Mouse (Mus musculus) ES-CJ7 (cell line): ENCODE measurements around the gene Rft1.

ENCODE experiments used
- DNase-seq: peaks from one replicate; pipeline ENCODE4 v3.0.0; 2011; ENCODE audit warnings: low read depth, low spot score

Rft1 gene

DNA sequence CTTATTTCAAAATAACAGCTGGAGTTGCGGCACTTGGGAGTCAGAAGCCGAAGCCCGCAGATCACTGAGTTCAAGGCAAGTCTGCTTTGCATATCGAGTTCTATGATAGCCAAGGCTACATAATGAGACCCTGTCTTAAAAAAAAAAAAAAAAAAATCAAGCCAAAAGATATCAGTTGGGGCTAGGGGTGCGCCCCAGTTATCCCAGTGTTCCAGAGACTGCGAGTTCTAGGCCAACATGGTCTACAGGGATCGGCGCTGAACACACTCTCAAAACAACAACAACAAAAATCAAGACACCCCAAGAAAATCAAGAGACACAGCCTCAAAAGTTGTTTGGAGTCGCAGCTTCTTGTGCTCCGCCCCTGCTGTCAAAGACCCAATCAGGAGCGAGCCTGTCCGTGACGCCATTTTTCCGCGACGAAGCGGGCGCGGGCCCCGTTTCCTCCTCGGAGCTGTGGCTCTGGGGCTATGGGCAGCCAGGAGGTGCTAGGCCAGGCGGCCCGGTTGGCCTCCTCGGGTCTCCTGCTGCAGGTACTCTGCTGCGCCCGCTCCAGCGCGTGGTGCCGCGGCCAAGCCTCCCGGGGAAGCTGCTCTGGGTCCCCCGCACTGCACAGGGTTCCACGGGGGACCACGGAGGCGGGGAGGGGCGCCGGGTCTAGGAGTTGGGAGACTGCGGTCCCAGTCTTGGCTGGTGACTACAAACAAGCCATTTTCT, at the start of gene Rft1:
Gene Rft1 (plus strand): TSS at position 418 of the 717 bp plus-strand sequence.
- peak; percentile 96 for DNase-seq

DNA sequence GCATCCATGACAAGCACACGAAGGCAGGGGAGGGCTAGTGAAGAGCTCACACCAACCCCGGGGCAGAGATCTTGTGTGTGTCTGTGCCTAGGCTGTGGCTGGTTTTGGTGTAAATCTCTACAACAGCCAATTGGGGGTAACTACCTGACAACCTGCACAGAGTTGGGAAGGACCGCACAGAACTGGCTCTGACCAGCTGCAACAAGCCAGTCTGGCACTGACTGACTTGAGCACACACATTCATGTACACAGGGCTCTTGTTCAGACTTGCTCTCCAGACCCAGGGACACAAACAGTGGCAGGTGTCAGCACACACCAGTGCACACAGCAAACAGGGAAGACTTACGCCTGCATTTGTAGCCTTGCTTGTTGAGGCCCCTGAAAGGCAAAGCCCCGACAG, 47.3 kb upstream of the Rft1 start:
- peak; percentile 79 for DNase-seq

DNA sequence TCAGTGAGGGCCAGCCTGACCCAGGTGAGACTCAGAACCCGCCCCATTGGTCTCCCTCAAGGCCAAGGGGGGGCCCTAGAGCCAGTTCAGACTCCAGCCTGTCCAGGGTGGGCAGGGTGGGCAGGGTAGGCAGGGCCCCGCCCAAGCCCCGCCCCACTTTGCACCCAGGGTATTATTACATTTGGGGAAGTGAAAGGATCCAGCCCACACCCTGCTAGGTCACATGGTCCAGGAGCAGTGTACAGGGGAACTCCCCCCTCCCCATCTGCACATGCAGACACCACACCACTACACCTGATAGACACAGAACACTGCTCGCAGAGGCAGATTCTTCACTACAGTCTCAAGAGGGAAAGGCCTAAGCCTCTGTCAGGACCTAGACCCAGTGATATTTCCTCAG, 46.5 kb upstream of the Rft1 start:
- DNase-seq: no peak

DNA sequence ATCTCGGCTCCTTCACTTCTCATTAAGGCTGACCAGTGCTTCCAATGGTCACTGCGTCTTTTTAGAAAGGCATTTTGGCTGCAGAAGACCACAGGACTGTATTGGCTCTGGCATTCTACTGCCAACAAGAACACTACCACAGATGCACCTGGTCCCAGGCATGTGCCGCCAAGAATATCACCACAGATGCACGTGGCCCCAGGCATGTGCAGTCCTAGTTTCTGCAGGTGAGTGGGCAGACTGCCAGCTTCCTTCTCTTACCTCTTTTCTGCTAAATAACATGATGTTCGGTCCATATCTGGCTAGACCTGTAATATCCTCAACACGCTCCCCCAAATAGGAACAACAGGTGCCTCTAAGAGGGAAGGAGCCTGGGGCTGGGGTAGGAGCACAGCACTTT, 46.0 kb upstream of the Rft1 start:
- no peak for DNase-seq

DNA sequence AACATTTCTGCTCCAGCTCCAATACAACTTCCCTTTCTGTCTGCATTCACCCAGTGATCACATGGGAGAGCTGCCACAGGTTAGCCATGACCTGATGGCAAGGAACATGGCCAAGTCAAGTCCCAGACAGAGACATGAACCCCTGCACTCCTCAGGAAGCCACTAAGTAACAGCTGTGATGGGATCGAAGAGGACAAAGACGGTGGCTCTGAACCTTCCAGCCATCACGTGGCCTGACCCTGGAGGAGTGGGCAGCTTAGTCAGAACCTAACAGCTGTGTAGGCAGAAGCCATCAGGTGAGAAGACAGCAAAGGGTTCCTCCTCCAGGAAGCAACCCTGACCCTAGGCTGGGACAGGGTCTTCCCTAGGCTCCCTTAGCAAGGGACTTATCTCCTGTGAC, 44.7 kb upstream of the Rft1 start:
- DNase-seq: no peak

DNA sequence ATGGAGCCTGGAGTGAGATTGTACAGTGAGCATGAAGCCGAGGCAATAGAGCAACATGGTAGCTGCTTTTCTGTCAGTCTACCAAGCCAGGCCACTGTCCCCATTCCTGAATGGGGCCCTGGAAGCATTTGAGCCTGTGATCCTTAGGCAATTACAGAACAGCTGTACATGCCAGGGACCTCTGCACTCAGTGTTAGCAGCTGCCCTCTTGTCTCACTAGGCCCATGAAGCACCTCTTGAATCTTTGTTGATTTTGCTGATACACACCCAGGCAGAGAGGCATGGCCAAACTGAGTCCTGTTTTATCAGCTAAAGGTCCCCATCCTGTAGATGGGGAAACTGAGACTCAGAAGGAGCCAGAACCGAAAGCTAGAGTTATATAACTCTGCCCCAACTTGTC, 43.9 kb upstream of the Rft1 start:
- DNase-seq: no peak

DNA sequence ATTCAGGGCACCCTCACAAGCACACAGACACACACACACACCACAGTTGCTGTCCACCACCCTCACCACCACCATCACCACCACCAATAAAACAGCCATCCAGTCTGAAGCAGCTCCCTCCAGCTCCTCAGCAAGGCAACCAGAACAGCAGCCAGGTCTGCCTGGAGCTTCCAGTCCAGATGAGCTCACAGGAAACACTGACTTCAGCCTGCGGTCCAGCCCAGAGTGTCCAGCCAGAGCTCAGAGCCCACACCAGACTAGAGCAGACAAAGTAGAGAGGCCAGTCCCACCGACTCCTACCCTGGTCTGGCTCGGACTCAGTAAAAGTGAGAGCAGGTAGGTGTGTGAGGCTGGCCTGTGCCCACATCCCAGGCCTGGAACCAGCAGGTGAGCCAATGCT, 43.2 kb upstream of the Rft1 start:
- no peak for DNase-seq

DNA sequence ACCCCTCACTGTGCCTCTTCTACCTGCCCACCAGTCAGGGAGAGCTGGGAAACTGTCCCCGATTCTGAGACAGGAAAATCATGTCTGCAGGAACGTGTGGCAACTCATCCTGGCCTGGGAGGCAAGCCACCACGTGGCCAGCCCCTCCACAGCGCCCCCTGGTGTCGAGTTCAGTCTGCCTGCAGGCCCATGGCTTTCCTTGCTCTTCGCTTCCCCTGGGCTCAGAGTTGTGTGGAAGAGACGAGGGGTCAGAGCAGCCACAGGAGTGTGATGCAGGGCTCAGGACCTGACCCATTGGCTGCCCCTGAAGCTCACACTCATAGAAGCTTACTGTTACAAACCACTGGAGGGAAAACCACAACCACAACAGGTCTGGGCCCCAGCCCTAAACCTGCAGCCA, 41.6 kb upstream of the Rft1 start:
- DNase-seq: peak; percentile 79

DNA sequence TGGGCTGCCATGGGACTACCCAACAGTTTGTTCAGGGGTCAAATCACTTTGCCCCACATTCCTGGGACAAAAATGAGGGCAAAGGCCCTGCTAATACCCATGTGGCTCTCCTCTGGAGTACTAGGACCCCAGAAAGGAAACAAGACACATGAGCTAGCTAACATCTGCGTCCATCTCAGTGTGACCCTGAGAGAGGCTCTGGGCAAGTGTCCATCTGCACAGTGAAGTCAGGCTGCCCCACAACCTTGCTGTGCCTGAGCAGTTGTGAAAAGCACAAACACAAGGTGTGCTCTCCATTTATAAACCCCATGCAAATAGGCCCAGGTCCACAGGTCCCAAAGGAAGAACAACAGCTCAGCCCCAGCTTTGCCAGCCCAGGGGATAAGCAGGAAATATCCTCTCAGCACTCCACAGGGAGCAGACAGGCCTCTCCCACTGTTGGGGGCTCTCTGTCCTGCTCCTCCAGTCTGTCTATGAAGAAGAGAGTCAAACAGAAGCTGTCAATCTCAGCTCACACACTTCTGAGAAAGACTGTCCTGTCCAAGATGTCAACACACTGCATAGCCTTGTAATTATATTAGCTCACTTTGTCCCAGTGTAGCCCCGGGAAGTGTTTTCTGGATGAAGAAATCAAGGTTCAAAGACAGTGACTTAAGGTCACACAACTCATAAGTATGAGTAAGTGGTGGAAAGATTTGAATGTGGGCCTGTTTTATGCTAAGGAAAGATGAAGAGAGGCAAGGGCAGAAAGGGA, 41.0 kb upstream of the Rft1 start:
- DNase-seq: no peak

DNA sequence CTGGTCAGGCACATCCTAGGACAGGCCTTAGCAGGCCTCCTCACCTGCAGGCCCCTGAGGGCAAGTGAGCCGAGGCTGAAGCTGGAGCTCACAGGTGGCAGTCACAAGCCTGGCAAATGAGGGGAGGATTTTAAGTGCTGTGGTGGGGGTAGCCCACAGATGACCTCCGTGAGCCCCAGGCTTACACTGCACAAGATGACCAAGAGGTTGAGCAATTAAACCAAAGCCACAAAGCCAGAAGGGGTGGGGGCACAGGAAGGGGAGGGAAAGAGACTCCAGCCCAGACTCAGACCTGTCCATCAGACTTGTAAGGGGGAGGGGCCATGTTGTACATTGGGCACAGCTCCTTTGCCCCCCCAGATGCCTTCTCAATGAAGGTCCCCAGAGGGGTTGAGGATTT, 37.4 kb upstream of the Rft1 start:
- no peak for DNase-seq

DNA sequence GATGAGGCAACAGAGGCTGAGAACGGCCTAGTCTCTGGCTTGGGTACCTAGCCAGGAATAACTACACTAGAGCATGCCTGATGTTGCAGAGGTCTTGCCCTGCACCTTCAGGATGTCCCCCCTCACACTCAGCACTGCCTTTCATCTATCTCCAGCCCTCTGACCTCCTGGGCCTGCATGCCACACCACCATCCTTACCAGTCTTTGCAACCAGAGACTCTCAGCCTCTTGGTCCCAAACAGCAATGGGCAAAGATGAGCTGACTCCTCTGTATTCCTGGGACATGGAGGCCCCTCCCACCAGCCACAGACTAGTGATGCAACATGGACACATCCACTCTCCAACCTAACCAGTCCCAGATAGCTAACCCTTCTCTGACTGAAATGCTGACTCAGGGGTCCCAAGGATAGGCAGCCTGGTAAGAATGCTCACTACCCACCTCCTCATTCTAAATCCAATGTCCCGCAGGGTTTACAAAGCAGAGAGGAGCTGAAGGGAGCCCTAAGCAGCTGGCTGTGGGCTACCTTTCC, 35.3 kb upstream of the Rft1 start:
- no peak for DNase-seq

DNA sequence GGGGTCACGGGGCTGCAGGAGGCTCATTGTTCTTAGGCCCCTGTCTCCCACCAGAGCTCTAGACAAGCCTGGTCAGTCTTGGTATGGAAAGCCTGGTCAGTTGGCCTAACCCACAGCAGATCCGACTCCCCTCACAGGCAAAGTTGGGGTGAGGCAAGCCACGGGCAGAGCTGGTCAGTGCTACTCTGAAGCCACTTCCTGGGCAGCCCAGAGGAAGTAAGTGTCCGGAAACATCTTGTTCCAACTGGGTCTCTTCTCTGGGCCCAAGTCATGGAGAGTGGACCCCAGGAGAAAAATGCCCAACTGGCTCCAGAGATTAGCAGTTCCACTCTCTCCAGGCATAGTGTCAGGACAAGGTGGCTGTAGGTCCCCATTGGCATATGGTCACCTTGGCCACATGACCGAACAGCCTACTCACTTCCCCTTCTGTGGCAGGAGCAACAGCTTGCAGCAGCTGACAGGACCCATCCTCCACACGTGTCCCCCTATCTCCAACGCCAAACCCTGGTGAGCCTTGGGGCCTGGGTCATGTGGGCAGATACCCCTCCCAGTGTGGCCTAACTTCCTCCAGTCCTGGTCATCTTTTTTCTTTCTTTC, 34.1 kb upstream of the Rft1 start:
- no peak for DNase-seq

DNA sequence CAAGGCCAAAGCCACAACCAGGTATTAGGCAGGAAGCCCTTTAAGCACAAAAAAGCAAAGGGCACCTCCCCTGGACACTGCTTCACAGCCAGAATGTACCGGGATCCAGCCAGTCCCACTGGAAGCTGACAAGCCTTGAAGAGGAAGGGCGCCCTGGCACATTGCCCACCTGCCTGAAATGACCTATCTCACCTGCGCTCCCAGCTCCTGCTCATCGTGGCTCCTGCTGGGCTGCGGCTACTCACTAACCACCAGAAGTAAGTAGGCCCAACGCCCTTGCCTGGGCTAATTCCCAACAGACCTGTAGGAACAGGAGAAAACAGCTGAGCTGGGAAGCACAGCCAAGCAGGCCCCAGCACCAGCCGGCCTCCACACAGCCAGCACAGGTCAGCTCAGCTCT, 32.0 kb upstream of the Rft1 start:
- DNase-seq: no peak

DNA sequence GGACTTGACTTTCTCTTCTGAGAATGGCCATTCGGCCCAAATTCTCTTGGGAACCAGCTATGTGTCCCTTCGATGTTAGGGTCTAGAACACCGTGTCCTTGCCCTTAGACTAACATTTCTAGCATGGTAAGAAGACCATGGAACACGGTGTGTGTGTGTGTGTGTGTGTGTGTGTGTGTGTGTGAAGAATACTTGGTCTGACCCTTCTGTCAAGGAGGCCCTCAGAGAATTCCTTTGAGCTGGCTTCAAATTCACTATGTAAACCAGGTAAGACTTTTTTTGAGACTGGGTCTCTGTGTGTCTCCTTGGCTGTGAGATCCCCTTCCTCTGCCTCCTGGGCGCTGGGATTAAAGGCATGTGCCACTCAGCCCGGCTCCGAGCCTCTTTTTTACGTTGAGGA, 31.6 kb upstream of the Rft1 start:
- no peak for DNase-seq

DNA sequence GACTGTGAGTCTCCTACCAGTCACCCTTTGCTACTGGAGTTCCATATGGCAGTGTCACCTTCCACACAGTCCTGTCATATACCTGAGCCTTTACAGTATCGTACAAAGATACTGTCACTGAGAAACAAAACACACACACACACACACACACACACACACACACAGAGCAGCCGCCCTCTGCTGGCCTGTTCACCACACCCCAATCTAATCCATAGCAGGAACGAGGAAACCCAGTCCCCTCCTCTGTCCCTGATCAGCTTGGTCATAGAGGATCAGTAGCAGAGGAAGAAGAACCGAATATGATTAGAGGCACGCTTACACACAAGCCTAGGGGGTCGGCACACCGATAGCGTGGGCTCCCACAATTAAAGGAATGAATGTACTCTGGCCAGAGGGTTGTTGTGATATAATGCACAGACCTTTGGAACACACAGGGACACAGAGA, 29.9 kb upstream of the Rft1 start:
- DNase-seq: no peak

DNA sequence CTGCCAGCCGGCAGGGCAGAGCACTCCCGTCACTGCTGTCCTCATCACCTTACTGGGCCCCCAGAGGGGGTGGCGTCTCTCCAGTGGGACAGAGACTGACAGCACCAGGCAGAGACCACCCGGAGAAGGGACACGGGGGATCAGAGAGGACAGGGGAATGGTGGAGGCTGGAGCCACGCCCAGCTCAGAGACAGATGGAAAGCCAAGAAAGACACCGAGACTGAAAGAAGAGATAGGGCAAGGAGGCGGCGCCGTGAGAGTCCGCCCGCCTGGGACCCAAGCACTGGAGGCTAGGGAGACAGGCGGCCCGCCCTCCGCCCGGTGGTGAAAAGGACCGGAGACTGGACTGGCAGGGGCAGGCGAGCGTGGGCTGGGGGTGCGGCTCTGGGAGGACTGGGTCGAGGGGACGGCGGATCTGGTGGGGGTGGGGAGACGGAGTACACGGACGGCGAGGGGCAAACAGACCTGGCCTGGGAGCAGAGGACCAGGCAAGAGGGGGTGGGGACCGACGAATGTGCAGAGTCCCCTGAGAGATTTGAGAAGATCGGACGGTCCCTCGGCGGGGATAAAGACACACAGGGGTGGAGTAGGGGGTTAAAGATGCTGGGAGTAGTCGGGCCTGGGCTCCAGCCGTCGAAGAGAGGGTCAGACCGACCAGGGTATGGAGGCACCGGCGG, 28.9 kb upstream of the Rft1 start:
- DNase-seq: no peak

DNA sequence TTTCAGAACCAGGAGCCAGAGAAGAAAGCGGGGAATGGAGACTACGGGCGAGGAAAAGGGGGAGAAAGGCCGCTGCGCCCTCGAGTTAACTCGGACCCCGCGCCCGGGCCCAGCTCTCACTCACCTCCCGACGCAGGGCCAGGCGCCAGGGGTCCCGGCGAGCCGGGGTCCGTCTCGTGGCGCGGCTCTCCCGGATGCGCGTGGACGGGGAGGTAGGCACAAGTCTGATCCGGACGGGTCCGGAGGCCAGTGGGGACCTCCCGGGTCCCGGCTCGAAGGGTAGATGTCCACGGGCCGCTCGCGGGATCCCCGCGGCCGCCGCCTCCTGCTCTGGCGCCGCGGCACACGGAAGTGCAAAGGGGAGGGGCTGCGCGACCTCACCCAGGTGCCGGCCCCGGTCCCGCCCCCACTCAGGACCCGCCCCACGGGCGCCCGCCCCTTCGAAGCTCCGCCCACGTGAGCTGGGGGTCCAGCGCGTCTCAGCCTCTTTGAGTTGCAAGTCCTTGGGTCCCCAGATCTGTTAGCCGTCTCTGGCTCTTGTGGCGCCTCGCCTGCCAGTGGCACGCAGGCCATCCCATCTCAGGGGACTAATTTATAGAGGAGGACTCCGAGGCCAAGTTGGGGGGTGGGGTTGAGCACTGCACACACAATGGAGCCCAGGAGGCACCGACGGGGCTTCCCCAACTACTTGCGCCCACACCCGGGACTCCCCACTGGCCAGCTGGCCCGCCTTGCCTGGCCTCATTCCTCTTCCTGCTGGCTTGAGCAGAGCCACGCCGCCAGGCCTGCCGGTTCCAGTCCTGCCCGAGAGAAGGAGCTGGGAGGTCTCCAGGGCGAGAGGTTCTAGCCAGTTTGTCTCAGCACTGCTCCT, 28.1 kb upstream of the Rft1 start, which contains the start of gene Prkcd:
Gene Prkcd (minus strand): TSS at position 355 of the 871 bp plus-strand sequence.
- peak; percentile 81 for DNase-seq

DNA sequence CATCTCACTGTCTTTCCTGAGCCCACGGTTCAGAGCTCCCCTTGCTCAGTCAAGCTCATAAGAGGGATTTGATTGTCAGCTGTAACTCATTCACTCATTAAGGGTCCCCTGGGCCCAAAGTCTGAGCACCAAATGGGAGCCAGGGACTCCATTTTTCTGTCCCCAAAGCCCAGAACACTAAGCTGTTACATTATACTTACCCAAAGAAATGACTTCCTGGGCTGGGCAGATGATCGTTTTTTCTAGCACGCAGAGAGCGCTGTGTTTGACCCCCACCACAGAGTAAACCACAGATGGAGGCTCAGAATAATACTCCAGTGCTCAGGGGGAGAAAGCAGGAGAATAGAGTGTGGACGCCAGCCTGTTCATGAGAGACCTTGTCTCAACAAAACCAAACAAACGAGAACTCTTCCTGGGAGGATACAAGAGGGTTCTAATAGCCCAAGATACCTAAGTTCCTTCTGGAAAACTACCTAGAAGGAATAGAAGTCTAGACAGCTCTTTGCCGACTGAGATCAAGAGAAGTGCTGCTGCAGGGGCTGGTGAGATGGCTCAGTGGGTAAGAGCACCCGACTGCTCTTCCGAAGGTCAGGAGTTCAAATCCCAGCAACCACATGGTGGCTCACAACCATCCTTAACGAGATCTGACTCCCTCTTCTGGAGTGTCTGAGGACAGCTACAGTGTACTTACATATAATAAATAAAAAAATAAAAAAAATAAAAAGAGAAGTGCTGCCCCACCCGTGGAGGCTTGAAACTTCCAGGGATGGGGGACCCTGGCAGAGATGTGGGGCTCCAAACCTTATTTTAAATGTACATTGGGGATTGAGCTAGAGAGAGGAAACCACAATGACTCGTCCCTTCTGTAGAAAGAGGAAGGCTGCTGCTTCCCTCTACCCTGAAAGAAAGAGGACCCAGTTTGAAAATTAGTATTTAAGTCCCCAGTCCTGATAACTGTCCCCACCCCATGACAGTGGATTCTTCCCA, 27.1 kb upstream of the Rft1 start:
- no peak for DNase-seq

DNA sequence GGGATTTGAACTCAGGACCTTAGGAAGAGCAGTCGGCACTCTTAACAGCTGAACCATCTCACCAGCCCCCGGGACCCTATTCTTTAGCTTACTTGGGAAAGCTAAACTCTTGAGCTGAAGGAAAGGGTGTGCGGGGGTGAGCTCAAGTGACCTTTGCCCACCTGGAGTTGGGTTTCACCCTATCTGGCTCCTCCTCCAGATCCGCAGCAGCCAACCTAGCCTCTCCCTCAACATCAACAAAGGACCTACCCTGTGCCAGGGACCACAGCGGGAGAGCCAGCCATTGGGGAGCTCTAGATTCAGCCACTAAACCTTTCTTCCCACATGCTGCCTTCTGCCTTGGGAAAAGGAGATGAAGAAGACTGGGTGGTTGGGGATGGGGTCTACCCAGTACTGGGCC, 25.9 kb upstream of the Rft1 start:
- DNase-seq: no peak

DNA sequence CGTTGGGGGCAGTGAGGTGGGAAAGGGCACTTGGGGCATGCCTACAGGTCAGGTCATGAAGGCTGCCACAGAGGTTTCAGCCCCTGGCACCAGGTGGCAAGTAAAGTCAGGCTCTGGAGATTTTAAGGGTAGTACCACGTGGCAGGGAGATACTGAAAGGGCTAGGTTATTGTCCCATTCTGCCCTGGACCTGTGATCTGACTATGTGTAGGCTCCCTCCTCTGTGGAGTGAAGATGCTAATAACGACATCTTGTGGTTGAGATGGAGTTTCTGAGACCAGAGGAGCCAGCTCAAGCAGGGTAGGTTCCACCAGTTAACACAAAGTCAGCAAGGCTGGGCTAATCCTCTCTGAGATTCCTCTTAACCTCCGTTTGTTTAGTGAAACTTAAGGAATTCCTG, 24.3 kb upstream of the Rft1 start:
- DNase-seq: no peak
